Mouse (Mus musculus) gastrocnemius, postnatal 10 days (tissue): Measurements from ENCODE around the gene Tpcn2. TPM values are rescaled to one million over a fixed set of nuclear protein-coding genes. Genes with fewer than 3 reads are reported as not detected.

Experiments
- DNase-seq: peaks from one replicate; pipeline ENCODE4 v3.0.0; 2021; ENCODE audit warnings: mixed read lengths
- total RNA-seq, 2 experiments: library from RNA; stranded (reverse); gene quantifications; 2 replicates each; pipeline ENCODE4 v1.2.3; 2021

Gene Tpcn2
- total RNA-seq, 2 experiments from 2014 or later: 3.6 to 7.2 TPM

- no peak for DNase-seq
Measured at GRCm38 (mm10) chr7:145148902-145149301, 134.9 kb downstream of the Tpcn2 start.

- DNase-seq: no peak
Measured at GRCm38 (mm10) chr7:145147973-145148698, 135.7 kb downstream of the Tpcn2 start.

GRCm38 (mm10) chr7:145146252-145146930 is 137.4 kb downstream of the Tpcn2 start:
- no peak for DNase-seq

- no peak for DNase-seq
Measured at GRCm38 (mm10) chr7:145143502-145144070, 140.2 kb downstream of the Tpcn2 start.

GRCm38 (mm10) chr7:145140656-145141055 is 143.2 kb downstream of the Tpcn2 start:
- no peak for DNase-seq

GRCm38 (mm10) chr7:145139576-145139975 is 144.2 kb downstream of the Tpcn2 start:
- DNase-seq: no peak

- no peak for DNase-seq
Measured at GRCm38 (mm10) chr7:145139100-145139499, 144.7 kb downstream of the Tpcn2 start.

GRCm38 (mm10) chr7:145137871-145138270 is 145.9 kb downstream of the Tpcn2 start:
- no peak for DNase-seq

GRCm38 (mm10) chr7:145136831-145137230 is 147.0 kb downstream of the Tpcn2 start:
- no peak for DNase-seq

Other genes with a start within 250 kb of the Tpcn2 start
- gene 1810010D01Rik, start 75.9 kb downstream of the Tpcn2 start, total RNA-seq: under 1 TPM in 1 of 2 experiments, not detected in 1; 0.61 TPM
- gene Mrgprf, start 16.8 kb upstream of the Tpcn2 start, total RNA-seq: 1 to 10 TPM; 5.6 to 9.3 TPM
- gene Mrgprd, start 30.8 kb upstream of the Tpcn2 start, total RNA-seq: not detected